Mouse (Mus musculus) ES-Bruce4 (cell line): ENCODE data around the gene Mical2.

Source experiments
- CTCF ChIP-seq: IDR thresholded peaks from one replicate; pipeline ENCODE4 v1.8.1; 2011; ENCODE audit warnings: low read depth, low read length
- POLR2A ChIP-seq: IDR thresholded peaks from one replicate; pipeline ENCODE4 v1.8.1; 2011; ENCODE audit warnings: low read length; ENCODE audit not compliant: insufficient read depth

GRCm38 (mm10) chr7:112258338-112258903, 32.8 kb downstream of the Mical2 start:
- TF ChIP-seq CTCF, result no peak
- TF ChIP-seq POLR2A, result no peak
